Mouse (Mus musculus) duodenum, adult 2 months (tissue): ENCODE data around the gene Mrpl11. TPM values are rescaled to one million over a fixed set of nuclear protein-coding genes. Genes with fewer than 3 reads are reported as not detected.

Source experiments
- polyA plus RNA-seq: library from polyadenylated mRNA; depleted of rRNA; stranded (reverse); fragments of >200 nt; gene quantifications from 2 replicates; pipeline ENCODE4 v1.2.3, GENCODE M21; 2012; ENCODE audit warnings: low replicate concordance; rRNA removed

The Mrpl11 gene
- polyA plus RNA-seq, result 8.4 and 15.6 TPM in 2 replicates

DNA sequence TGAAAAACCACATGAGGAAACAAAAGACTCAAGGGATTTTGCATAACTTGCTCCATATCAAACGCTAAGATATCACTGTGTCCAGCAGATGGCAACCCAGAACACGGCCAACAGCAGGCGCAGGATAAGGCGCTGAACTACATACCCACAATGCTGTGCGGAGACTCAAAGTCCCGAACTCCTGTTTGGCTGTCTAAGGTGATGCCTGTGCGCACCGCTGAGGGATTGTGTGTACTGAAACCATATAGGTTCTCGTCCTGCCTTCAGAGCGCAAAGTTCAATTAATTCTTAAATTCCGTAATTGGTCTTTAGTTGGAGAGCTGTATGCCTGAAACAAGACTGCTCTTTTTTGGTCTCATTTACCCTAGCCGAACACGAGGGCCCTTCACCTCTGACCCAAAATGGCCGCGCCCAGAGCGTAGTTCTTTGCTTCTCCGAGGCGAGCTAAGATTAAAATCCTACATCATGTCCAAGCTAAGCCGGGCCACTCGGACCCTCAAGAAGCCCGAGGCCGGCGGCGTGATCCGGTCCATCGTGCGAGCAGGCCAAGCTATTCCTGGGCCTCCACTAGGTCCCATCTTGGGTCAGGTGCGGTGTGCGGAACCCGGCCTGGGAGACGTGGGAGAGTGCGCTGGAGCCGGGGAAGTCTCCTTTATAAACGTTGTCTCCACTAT, at the start of gene Mrpl11:
Mrpl11 (plus strand) TSS at position 220 of the 674 bp plus-strand sequence.

GRCm38 (mm10) chr19:4927904-4928531, 33.9 kb upstream of the Mrpl11 start, which contains the start of gene Dpp3:
Gene Dpp3 (minus strand): TSS chr19:4928287.

DNA sequence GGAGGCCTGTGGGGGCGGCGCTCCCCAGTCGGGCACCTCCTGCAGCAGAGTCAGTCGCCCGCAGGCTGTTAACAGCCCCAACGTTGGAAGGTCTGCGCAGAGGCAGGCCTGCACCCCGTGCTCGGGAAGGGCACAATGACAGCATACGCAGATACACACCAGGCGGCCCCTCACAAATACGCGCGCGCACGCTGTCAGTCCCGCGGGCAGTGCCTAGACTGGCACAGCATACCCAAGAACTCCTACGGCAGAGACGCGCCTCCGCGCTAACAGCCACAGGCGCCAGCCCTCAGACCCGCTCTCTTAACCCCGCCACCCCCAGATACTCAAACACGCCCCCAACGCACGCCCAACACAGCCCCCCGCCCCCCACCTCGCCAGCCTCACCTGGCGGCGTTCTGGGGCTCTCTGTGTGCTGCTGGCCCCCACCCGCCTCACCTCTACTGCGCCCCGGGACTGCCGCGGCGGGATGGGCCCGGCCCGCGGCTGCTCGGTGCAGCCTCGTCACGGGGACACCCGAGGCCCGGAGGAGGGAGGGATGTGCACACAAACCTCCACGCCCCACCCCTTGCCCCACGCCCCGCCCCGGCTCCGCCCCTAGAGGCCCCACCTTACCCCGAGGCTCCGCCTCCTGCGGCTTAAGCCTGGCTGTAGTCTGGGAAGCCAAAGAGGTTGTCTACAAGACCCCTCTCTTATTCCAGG, 19.2 kb upstream of the Mrpl11 start, which contains the start of gene Peli3:
Peli3 (minus strand) TSS at position 577 of the 702 bp plus-strand sequence.

DNA sequence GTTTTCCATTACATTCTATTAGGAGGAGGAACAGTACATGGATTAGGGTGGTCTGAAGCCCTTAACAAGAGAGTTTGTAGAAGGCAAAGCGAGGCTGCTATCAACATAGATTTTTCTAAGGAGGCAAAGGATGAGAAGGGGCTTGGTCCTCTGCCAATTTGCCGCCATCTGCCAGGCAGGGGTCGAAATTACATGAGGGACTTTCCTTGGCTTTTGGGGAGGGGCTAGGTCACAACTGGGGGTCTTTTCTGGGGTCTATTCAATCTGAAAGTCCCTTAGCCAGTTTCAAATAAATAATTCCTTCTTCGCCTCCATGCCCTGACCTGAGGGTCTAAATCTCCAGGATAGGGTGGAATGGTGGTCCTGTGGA, 28.3 kb downstream of the Mrpl11 start, which contains the start of gene Npas4:
Npas4 (minus strand) TSS at position 61 of the 370 bp plus-strand sequence.

Other genes with a start within 250 kb of the Mrpl11 start
- 1.6 and 1.9 TPM in 2 replicates for gene Rbm4b, start 205.7 kb upstream of the Mrpl11 start, polyA plus RNA-seq
- 14.1 and 19.8 TPM in 2 replicates for gene Rbm4, start 168.2 kb upstream of the Mrpl11 start, polyA plus RNA-seq
- gene Gm21992, start 150.5 kb upstream of the Mrpl11 start, polyA plus RNA-seq, result 14.3 and 15.5 TPM in 2 replicates
- 54.4 and 67.9 TPM in 2 replicates for gene Rbm14, start 150.5 kb upstream of the Mrpl11 start, polyA plus RNA-seq
- gene Ccs, start 122.8 kb upstream of the Mrpl11 start, polyA plus RNA-seq, result 44.5 and 45.3 TPM in 2 replicates
- 0.05 and 0.20 TPM in 2 replicates for gene Ccdc87, start 122.8 kb upstream of the Mrpl11 start, polyA plus RNA-seq
- gene Ctsf, start 107.0 kb upstream of the Mrpl11 start, polyA plus RNA-seq, result 23.8 and 33.2 TPM in 2 replicates
- gene Actn3, start 84.2 kb upstream of the Mrpl11 start, polyA plus RNA-seq, result 0.12 and 0.37 TPM in 2 replicates
- 20.0 and 26.3 TPM in 2 replicates for gene Zdhhc24, start 83.5 kb upstream of the Mrpl11 start, polyA plus RNA-seq
- 0.32 and 2.3 TPM in 2 replicates for gene Bbs1, start 55.5 kb upstream of the Mrpl11 start, polyA plus RNA-seq
- gene Dpp3, start 33.9 kb upstream of the Mrpl11 start, polyA plus RNA-seq, result 131 and 152 TPM in 2 replicates
- 1.2 and 1.7 TPM in 2 replicates for gene Peli3, start 19.0 kb upstream of the Mrpl11 start, polyA plus RNA-seq
- gene Npas4, start 28.2 kb downstream of the Mrpl11 start, polyA plus RNA-seq, result 0.90 and 1.8 TPM in 2 replicates
- 2.3 and 8.8 TPM in 2 replicates for gene Slc29a2, start 61.7 kb downstream of the Mrpl11 start, polyA plus RNA-seq
- 12.5 and 14.2 TPM in 2 replicates for gene B4gat1, start 76.7 kb downstream of the Mrpl11 start, polyA plus RNA-seq
- gene AC124502.3, start 76.7 kb downstream of the Mrpl11 start, polyA plus RNA-seq, result 1.3 and 2.9 TPM in 2 replicates
- gene Brms1, start 79.2 kb downstream of the Mrpl11 start, polyA plus RNA-seq, result 37.5 and 52.2 TPM in 2 replicates
- 3.3 and 8.5 TPM in 2 replicates for gene Rin1, start 88.3 kb downstream of the Mrpl11 start, polyA plus RNA-seq
- gene Cd248, start 105.9 kb downstream of the Mrpl11 start, polyA plus RNA-seq, result 4.6 and 4.9 TPM in 2 replicates
- gene Tmem151a, start 123.4 kb downstream of the Mrpl11 start, polyA plus RNA-seq, result 3.3 and 3.6 TPM in 2 replicates
- 254 and 407 TPM in 2 replicates for gene Yif1a, start 126.4 kb downstream of the Mrpl11 start, polyA plus RNA-seq
- gene Cnih2, start 136.4 kb downstream of the Mrpl11 start, polyA plus RNA-seq, result 2.0 and 3.1 TPM in 2 replicates
- gene Rab1b, start 144.9 kb downstream of the Mrpl11 start, polyA plus RNA-seq, result 198 and 335 TPM in 2 replicates
- gene Klc2, start 156.4 kb downstream of the Mrpl11 start, polyA plus RNA-seq, result 23.5 and 24.1 TPM in 2 replicates